Mouse (Mus musculus) CD4-positive helper T cell, adult 2 months (primary cell): ENCODE results near the gene Tnfrsf19.

Experiments
- DNase-seq: peaks from one replicate; pipeline ENCODE4 v3.0.0-alpha.2; 2012; ENCODE audit warnings: low read depth, missing footprints, low spot score

Tnfrsf19 gene

DNA sequence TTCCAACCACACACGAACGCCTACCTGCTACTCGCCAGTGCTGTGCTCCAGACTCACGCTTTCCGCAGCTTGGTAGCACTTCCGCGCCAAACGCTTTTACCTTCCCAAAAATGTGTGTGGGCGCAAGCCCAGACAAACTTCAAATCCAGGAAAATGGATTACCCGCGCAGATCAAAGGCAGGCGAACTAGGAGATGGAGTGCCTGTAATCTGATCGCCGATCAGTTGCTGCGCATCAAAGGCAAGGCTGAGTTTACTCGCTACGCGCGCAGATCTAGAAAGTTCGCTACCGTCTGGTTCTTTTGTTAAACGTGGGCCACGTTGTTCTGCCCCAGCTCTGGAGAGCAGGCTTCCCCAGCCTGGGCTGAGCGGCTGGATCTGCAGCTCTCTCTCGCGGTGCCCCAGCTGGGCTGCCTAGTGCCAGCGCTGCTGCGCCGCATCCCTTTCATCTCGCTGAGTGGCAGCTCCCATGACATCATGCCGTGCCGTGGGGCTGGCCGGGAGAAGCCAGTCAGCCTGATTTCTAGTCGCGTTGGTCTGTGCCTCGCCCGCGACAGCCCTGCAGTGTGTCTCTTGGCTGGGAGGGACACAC lies at the start of gene Tnfrsf19:
Tnfrsf19 (minus strand) TSS at position 400 of the 591 bp plus-strand sequence.
- peak; percentile 85 for DNase-seq

GRCm38 (mm10) chr14:61092073-61092472 lies 45.8 kb upstream of the Tnfrsf19 start:
- no peak for DNase-seq

- DNase-seq: no peak
Observed at GRCm38 (mm10) chr14:61090955-61091354, 44.7 kb upstream of the Tnfrsf19 start.

GRCm38 (mm10) chr14:61088187-61088586 lies 41.9 kb upstream of the Tnfrsf19 start:
- DNase-seq: no peak

GRCm38 (mm10) chr14:61085325-61085724 lies 39.0 kb upstream of the Tnfrsf19 start:
- no peak for DNase-seq

DNA sequence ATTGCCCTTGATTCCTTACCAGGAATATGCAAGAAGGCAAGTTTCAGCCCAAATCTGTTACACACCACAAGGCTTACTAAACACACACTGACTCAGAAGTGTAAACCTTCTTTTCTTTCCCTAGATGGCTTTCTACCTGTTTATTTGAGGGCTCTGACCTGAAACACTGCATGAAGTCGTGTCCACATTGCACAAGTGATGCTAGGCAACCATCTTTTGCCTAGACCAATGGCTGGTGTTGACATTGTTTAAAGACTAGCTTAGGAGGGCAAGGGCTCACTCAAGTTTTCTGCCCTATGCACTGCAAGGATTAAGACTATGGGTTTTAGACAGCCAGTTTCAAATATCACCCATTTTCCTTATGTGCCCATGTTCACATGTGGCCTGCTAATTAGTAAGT lies 23.3 kb upstream of the Tnfrsf19 start:
- no peak for DNase-seq

- DNase-seq: peak; percentile 56
Observed at GRCm38 (mm10) chr14:61061729-61062128, 15.4 kb upstream of the Tnfrsf19 start.

- no peak for DNase-seq
Observed at GRCm38 (mm10) chr14:61059316-61059945, 13.1 kb upstream of the Tnfrsf19 start.

- peak; percentile 81 for DNase-seq
Observed at GRCm38 (mm10) chr14:61056962-61057361, 10.7 kb upstream of the Tnfrsf19 start.

- peak; percentile 87 for DNase-seq
Observed at GRCm38 (mm10) chr14:61056445-61056844, 10.2 kb upstream of the Tnfrsf19 start.

GRCm38 (mm10) chr14:61055864-61056263 lies 9.6 kb upstream of the Tnfrsf19 start:
- no peak for DNase-seq

DNA sequence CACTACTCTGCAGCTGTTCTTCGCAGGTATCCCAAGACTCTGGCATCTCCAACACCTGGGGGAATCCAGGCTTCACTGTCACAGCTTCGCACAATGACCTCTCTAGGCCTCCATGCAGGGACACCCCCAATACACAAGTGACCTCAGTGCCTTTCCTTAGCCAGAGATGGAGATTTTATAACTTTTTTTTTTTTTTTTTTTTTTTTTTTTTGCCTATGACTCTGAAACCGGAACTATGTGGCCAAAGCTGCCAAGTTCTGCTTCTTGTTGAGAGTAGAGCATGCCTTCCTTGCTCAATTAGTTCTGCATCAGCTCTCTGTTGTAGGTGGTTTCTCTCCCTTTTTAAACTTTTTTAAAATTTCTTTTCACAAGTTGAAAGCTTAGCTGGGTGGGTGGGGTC lies 5.9 kb upstream of the Tnfrsf19 start:
- no peak for DNase-seq

DNA sequence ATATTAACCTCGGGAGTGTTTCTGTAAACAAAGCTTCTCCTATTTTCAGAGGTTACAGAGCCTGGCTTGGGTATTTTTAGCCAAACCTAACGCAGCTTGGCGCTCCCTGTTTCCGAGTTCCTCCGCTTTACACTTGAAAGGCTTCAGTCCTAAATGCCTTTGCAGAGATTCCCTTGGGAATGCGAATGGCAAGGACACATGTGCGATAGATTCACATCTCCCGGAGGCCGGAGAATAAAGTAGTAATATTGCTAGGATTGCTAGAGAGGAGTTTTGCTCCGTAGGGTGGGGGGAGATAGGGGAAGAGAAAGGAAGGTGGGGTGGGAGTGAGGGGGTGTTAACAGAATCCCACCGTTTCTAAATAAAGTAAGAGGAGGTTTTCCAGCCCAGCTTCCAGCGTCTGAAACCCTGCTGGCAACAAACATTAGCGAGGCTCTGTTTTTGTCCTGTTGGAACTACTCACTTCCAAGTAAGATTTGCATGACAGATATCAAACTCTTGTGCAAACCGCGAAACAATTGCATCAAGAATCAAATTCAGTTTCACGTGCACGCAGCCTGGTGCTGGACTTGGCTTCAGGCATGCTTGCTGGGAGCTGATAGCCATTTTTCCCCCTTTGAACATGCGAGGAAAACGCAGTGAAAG lies 722 bp downstream of the Tnfrsf19 start:
- DNase-seq: no peak

DNA sequence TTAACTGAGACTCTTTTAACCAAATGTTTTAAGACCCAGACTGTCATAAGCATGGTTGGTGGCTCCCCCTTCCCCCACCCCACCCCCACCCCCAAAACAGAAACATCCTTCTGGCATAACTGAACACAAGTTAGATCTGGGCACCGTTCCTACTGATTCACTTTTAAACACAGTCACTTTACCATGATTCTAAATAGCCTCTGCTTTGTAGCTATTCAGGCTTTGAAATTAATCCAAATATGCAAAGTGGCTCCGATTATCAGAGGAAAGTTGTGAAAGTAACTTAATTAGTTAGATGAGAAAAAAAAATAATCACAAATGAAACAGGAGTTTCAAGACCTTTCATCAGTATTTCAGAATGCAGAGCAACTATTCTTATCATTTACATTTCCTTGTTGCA lies 2.0 kb downstream of the Tnfrsf19 start:
- DNase-seq: no peak

DNA sequence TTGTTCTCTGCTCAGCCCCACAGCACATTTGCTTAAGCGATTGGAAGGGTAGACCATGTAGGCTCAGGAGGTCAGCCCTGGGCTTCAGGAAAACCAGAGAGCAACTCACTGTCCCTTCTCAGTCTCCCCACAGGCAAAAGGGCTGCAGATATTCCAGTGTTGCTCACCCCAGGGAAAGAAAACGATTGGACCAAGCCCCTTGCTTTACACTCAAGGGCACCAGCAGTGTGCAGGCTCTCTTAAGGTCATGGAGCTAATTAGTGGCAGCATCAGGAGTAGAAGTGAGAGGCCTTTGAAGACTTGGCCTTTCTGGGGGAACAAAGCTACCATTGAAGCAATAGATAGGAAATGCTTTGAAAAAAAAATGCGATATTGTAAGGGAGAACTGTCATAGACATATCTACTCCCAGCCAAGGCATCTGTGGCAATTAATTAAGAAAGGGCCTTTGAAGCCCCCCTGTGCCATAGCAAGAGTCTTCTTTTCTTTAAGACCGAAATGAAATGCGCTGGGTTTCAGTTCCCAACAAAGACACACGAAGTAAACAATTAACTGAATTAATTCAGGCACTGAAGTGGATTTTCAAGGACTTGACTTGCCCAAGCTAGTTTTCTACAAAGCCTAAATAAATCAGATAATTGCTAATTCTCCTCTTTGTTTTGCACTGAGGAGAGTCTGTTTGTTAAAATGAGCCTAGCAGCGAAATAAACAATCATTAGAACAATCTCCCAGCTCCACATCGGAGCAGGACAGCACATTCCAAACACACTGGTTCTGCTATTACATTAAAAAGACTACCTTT lies 2.6 kb downstream of the Tnfrsf19 start:
- DNase-seq: no peak

- DNase-seq: no peak
Observed at GRCm38 (mm10) chr14:61042291-61042690, 4.0 kb downstream of the Tnfrsf19 start.

DNA sequence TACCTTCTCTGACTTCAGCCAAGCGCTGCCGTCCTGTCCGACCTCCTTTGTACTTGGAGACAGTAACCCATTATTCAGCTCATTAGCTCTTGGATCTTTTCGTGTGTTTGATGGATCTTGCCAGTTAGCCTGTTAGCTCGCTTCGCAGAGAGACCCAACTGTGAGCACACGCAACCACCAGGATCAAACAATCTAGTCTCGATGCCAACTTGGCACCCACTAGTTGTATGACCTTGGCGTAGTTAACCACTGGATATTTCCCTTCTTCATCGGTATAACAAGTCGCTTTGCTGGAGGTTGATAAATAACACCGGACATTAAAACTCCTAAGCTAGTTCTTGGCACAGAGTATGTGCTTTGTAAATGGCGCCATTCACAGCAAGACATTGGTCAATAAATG lies 6.1 kb downstream of the Tnfrsf19 start:
- DNase-seq: no peak

GRCm38 (mm10) chr14:61038082-61038472 lies 8.2 kb downstream of the Tnfrsf19 start:
- no peak for DNase-seq

GRCm38 (mm10) chr14:61037321-61038081 lies 8.8 kb downstream of the Tnfrsf19 start:
- DNase-seq: no peak

DNA sequence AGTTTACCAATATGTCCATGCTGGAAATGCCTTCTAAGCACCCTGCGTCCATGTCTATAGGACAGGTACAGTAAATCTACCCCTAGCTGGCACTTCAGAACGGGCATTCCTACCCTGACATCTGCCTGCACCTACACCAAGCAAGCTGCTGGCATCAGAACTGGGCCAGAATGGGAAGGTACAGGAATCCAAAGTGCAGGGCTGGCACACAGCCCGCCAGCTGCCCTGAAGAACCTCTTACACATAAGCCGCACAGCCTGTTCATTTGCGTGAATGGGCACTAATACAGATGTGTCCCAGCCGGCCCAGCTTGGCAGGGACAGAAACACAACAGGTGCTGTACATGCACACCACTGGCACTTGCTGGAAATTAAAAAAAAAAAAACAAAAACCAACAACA lies 15.9 kb downstream of the Tnfrsf19 start:
- DNase-seq: no peak

DNA sequence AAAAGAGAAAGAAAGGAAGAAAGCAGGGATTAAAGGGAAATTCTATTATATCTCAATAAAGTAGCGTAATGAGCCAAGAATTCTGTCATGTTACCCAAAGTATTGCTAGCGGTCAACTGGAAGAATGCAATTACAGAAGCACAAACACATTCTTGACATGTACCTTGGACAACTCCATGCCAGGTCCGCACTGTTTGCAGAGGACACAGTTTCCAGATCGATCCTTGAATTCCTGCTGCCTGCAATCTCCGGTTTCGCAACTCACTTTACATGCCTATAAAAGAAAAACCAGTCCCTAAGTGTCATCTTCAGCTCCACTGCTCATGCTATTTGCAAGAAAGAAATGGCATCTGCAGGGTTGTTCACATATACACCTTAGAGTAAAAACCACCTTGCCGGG lies 22.3 kb downstream of the Tnfrsf19 start:
- DNase-seq: no peak

GRCm38 (mm10) chr14:61022383-61022782 lies 23.9 kb downstream of the Tnfrsf19 start:
- no peak for DNase-seq
